Mouse (Mus musculus): ENCODE data around the gene Cd96. TPM values are rescaled to one million over a fixed set of nuclear protein-coding genes. Genes with fewer than 3 reads are reported as not detected.
"Not testable (repeated sequence)": the region's sequence is repeated elsewhere in the genome, so short reads cannot be mapped to it uniquely, and the experiment has no call there.

Cd96 gene
- polyA plus RNA-seq (2015; fragmentation: Nextera tagmentation; extraction: Ambion mirVana) = 0.21 and 0.53 TPM in 2 replicates

DNA sequence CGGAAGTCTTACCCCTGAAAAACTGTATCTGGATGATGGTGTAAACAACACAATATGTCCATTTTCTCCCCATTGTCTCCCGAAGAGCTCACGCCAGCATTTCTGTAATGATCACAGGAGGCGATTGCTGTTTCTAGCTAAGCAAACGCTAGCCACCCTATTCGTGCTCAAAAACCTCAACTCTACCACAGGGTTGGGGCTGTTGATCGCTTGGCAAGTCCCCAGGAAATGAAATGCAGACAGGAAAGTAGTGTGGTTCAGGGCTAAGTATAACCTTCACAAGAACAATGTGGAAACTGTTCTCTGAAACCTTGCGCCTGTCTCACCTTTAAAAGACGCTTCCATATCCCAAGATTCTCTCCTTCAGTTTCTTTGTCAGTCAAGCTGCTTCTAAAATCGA is at the start of gene Cd96:
Cd96 (minus strand) TSS at position 232 of the 400 bp plus-strand sequence.
- WGBS = 58% methylated on average over 10 of the region's 10 CpGs
- no peaks in the 10 kb centered on the region for H3K36me3 ChIP-seq (ENCODE audit: control insufficient read depth, insufficient read depth, low read length)
- no peak within 1 kb of the TSS for H3K9ac ChIP-seq (ENCODE audit: low read length)
- H3K9me3 ChIP-seq (ENCODE audit: control insufficient read depth, low read length) = no peaks in the 10 kb centered on the region
- no peak within 1 kb of the TSS for H3K4me3 ChIP-seq (ENCODE audit: low read length)
- H3K27ac ChIP-seq (ENCODE audit: low read length) = no peak within 1 kb of the TSS
- no peak within 1 kb of the TSS for H3K4me2 ChIP-seq (ENCODE audit: low read depth, low read length)
- no peak for ATAC-seq (ENCODE audit: low read depth)
- no peaks in the 10 kb centered on the region for H3K4me1 ChIP-seq (replicated peaks; ENCODE audit: control insufficient read depth, insufficient read depth, low read length)
- no peaks in the 10 kb centered on the region for H3K27me3 ChIP-seq (ENCODE audit: control insufficient read depth, insufficient read depth, low read depth, low read length)

DNA sequence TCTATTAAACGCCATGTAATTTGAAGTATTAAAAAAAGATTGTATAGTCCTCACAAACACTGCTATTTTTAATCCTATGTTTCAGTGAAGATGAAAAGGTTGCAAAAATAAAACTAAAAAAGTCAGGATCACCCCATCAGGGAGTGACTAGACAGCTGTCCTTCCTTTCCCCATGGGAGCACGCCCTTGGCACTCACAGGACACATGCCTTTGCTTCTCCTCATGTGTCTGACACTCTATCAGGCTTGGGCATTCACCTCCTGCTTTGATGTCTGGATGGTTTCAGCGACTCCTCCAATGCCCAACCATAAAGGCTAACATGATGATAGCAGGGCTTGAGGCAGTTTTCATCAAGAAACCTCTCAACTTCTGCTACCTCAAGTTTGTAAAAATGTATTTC is 46.9 kb upstream of the Cd96 start:
- no peak overlapping the region for H3K4me2 ChIP-seq (ENCODE audit: low read depth, low read length)
- no peaks in the 10 kb centered on the region for H3K9me3 ChIP-seq (ENCODE audit: control insufficient read depth, low read length)
- no peaks in the 10 kb centered on the region for H3K36me3 ChIP-seq (ENCODE audit: control insufficient read depth, insufficient read depth, low read length)
- 72% methylated on average over 3 of the region's 3 CpGs for WGBS
- no peak overlapping the region for H3K27ac ChIP-seq (ENCODE audit: low read length)
- no peak overlapping the region for H3K9ac ChIP-seq (ENCODE audit: low read length)
- H3K4me1 ChIP-seq (replicated peaks; ENCODE audit: control insufficient read depth, insufficient read depth, low read length) = no peaks in the 10 kb centered on the region
- no peak overlapping the region for H3K4me3 ChIP-seq (ENCODE audit: low read length)
- H3K27me3 ChIP-seq (ENCODE audit: control insufficient read depth, insufficient read depth, low read depth, low read length) = no peaks in the 10 kb centered on the region
- ATAC-seq (ENCODE audit: low read depth) = no peak

DNA sequence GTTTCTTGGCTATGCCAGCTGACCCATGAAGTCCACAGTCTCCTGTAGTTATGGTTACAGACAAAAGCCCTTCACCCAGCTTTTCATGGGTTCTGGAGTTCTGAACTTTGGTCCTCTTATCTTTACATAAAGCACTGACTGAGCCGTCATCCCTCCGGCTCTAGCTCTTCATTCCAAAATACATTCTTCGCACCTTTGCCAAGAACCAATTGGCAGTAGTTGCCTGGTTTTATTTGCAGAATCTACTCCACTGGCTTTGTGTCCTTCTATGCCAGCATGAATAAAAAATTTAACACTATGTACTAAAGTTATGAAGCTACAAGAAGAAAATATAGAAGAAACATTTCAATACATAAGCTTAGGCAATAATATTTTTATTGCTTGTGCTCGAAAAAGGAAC is 45.3 kb upstream of the Cd96 start:
- no peaks in the 10 kb centered on the region for H3K4me1 ChIP-seq (replicated peaks; ENCODE audit: control insufficient read depth, insufficient read depth, low read length)
- H3K36me3 ChIP-seq (ENCODE audit: control insufficient read depth, insufficient read depth, low read length) = no peaks in the 10 kb centered on the region
- H3K4me2 ChIP-seq (ENCODE audit: low read depth, low read length) = no peak overlapping the region
- ATAC-seq (ENCODE audit: low read depth) = no peak
- no peak overlapping the region for H3K4me3 ChIP-seq (ENCODE audit: low read length)
- H3K27ac ChIP-seq (ENCODE audit: low read length) = no peak overlapping the region
- WGBS = 47% methylated on average over 4 of the region's 4 CpGs
- H3K9ac ChIP-seq (ENCODE audit: low read length) = no peak overlapping the region
- H3K27me3 ChIP-seq (ENCODE audit: control insufficient read depth, insufficient read depth, low read depth, low read length) = no peaks in the 10 kb centered on the region
- H3K9me3 ChIP-seq (ENCODE audit: control insufficient read depth, low read length) = no peaks in the 10 kb centered on the region

DNA sequence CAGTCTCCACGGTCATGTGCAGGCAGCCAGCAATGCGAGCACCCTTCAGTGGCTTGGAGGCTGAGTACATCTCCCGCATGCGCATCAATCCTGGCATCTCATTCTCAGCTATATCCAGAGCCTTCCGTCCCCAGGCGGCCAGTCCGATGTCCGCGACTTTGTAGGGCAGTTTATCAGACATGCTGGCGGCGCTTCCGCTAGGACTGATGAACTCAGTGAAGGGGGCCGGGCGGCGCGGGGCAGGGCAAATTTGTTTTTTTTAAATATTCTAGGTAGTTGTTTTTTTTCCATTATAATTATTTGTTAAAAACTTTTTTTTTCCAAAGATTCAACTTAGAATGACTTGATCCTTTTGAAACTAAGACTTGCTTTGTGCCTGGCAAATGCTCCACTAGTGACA is 34.8 kb upstream of the Cd96 start, which contains the start of gene Gm4737:
Gm4737 (minus strand) TSS at position 246 of the 400 bp plus-strand sequence.
- not testable (repeated sequence) for H3K27ac ChIP-seq (ENCODE audit: low read length); ATAC-seq (ENCODE audit: low read depth)

DNA sequence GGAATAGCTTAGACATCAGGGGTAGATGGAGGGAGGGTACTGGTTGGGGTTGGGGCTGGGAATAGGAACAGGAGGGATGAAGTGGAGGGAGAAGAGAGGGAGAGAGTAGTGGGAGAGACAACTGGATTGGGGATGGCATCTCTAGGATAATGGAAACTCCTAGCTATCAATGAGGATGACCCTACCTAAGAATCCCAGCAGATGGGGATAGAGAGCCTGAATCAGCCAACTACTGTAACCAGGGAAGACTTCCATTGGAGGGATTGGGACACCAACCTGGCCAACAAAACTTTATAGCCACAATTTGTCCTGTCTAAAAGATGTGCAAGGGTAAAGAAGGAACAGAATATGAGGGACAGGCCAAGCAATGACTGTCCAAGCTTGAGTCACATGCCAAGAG is 31.1 kb upstream of the Cd96 start:
- no peak overlapping the region for H3K9ac ChIP-seq (ENCODE audit: low read length)
- no peaks in the 10 kb centered on the region for H3K4me1 ChIP-seq (replicated peaks; ENCODE audit: control insufficient read depth, insufficient read depth, low read length)
- H3K27ac ChIP-seq (ENCODE audit: low read length) = no peak overlapping the region
- H3K27me3 ChIP-seq (ENCODE audit: control insufficient read depth, insufficient read depth, low read depth, low read length) = no peaks in the 10 kb centered on the region
- no peak overlapping the region for H3K4me3 ChIP-seq (ENCODE audit: low read length)
- no peaks in the 10 kb centered on the region for H3K9me3 ChIP-seq (ENCODE audit: control insufficient read depth, low read length)
- ATAC-seq (ENCODE audit: low read depth) = no peak
- no peaks in the 10 kb centered on the region for H3K36me3 ChIP-seq (ENCODE audit: control insufficient read depth, insufficient read depth, low read length)
- H3K4me2 ChIP-seq (ENCODE audit: low read depth, low read length) = no peak overlapping the region

More for the DNA sequence above, 34.8 kb upstream of the Cd96 start, which contains the start of gene Gm4737:
- H3K4me3 ChIP-seq (ENCODE audit: low read length); H3K36me3 ChIP-seq (ENCODE audit: control insufficient read depth, insufficient read depth, low read length); H3K27me3 ChIP-seq (ENCODE audit: control insufficient read depth, insufficient read depth, low read depth, low read length); H3K4me1 ChIP-seq (replicated peaks; ENCODE audit: control insufficient read depth, insufficient read depth, low read length); H3K4me2 ChIP-seq (ENCODE audit: low read depth, low read length); H3K9me3 ChIP-seq (ENCODE audit: control insufficient read depth, low read length); H3K9ac ChIP-seq (ENCODE audit: low read length): not testable (repeated sequence)
- whole genome bisulfite sequencing = 98% methylated on average over 9 of the region's 16 CpGs

DNA sequence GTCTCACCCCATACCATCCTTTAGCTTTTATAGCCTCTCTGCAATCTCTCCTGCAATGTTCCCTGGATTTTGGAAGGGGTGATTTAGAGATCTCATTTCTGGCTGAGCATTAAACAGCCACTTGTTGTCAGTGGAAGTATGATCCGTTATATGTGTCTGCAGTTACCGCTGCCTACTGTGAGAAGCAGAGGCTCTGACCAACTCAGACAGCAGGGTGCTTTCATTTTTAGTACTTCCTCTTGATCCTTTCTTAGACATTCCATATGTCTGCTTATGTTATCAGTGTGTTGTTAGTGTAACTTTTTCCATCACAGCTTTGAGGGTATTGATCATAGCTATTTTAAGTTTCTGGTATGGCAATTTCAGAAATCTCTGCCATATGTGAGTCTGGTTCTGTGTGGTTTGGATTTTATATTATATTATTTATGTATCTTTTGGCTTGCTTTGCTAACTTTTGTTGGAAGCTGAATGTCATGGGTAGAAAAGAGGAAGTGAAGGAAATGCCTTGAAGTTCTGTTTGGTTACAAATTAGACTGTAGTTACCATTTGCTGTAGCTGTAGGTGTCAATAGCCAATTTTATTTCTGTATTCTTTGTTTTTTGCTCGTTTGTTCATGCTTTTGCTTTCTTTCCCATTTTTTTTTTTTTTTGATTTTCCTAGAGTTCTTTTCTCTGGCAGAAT is 28.8 kb upstream of the Cd96 start:
- Histone ChIP-seq H3K9me3 (ENCODE audit: control insufficient read depth, low read length) (no peaks in the 10 kb centered on the region), H3K4me2 (ENCODE audit: low read depth, low read length) (no peak overlapping the region), H3K4me1 (replicated peaks; ENCODE audit: control insufficient read depth, insufficient read depth, low read length) (no peaks in the 10 kb centered on the region), H3K36me3 (ENCODE audit: control insufficient read depth, insufficient read depth, low read length) (no peaks in the 10 kb centered on the region), H3K27me3 (ENCODE audit: control insufficient read depth, insufficient read depth, low read depth, low read length) (no peaks in the 10 kb centered on the region), H3K27ac (ENCODE audit: low read length) (no peak overlapping the region), H3K4me3 (ENCODE audit: low read length) (no peak overlapping the region), H3K9ac (ENCODE audit: low read length) (no peak overlapping the region)
- no peak for ATAC-seq (ENCODE audit: low read depth)
- 64% methylated on average over 3 of the region's 3 CpGs for WGBS

DNA sequence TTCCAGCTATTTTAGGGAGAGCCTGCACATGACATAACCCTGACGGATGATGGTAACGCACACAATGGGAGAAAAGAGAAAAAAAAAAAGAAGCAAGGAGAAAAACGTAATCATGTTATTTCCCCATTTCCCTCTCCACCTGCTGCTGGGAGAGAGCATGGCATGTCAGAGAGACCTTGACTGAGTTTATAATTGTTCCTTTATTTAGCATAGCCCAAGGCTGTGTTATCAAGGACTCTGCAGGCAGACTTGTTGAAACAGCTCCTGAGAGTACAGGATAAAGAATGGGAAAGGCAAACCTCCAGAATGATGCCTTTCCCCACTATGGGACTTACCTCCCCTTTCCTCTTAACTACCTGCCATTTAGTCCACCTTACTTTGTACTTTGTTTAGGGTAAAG is 26.9 kb upstream of the Cd96 start:
- Histone ChIP-seq H3K36me3 (ENCODE audit: control insufficient read depth, insufficient read depth, low read length) (no peaks in the 10 kb centered on the region), H3K4me1 (replicated peaks; ENCODE audit: control insufficient read depth, insufficient read depth, low read length) (no peaks in the 10 kb centered on the region), H3K4me2 (ENCODE audit: low read depth, low read length) (no peak overlapping the region), H3K27ac (ENCODE audit: low read length) (no peak overlapping the region), H3K4me3 (ENCODE audit: low read length) (no peak overlapping the region), H3K9me3 (ENCODE audit: control insufficient read depth, low read length) (no peaks in the 10 kb centered on the region), H3K9ac (ENCODE audit: low read length) (no peak overlapping the region), H3K27me3 (ENCODE audit: control insufficient read depth, insufficient read depth, low read depth, low read length) (no peaks in the 10 kb centered on the region)
- no peak for ATAC-seq (ENCODE audit: low read depth)
- 52% methylated on average over 3 of the region's 3 CpGs for WGBS

DNA sequence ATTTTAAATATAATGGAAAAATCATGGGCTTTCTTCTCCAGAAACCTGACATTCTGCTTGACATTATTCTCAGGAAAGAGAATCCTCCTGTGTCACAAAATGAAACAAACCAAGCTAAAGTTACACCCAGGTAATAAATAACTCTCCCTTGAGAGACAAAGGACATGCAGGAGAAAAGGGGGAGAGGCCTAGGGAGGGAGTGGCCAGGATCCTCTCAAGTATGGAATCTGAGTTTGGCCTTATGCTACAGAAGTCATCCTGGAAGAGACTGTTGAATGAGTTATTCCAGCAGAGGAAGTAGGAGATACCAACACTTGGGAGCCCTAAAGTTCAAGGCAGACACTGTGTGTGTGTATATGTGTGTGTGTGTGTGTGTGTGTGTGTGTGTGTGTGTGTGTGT is 2.2 kb upstream of the Cd96 start:
- Histone ChIP-seq H3K9me3 (ENCODE audit: control insufficient read depth, low read length) (no peaks in the 10 kb centered on the region), H3K4me3 (ENCODE audit: low read length) (no peak overlapping the region), H3K9ac (ENCODE audit: low read length) (no peak overlapping the region), H3K4me2 (ENCODE audit: low read depth, low read length) (no peak overlapping the region), H3K36me3 (ENCODE audit: control insufficient read depth, insufficient read depth, low read length) (no peaks in the 10 kb centered on the region), H3K27ac (ENCODE audit: low read length) (no peak overlapping the region), H3K4me1 (replicated peaks; ENCODE audit: control insufficient read depth, insufficient read depth, low read length) (no peaks in the 10 kb centered on the region), H3K27me3 (ENCODE audit: control insufficient read depth, insufficient read depth, low read depth, low read length) (no peaks in the 10 kb centered on the region)
- ATAC-seq (ENCODE audit: low read depth) = no peak

DNA sequence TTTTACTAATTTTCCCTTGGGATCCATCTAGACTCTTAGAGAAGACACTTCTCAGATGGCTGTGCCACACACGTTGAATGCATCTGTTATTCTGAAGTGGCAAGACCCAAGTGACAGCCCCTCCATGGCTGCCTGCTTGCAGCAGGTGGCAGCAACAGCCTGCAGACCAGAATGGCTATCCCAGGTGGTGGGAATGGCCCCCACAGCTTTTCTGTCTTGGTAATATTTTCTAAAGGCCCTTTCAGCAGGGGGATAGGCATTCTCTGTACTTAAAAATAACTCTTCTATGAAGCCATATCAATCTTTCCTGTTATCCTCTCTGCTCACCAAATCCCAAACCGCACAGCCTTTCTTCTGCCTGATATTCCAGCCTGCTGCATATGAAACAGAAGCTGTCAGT is 1.4 kb upstream of the Cd96 start:
- H3K9me3 ChIP-seq (ENCODE audit: control insufficient read depth, low read length) = no peaks in the 10 kb centered on the region
- no peak overlapping the region for H3K4me3 ChIP-seq (ENCODE audit: low read length)
- no peaks in the 10 kb centered on the region for H3K36me3 ChIP-seq (ENCODE audit: control insufficient read depth, insufficient read depth, low read length)
- WGBS = 24% methylated on average over 2 of the region's 2 CpGs
- no peak overlapping the region for H3K9ac ChIP-seq (ENCODE audit: low read length)
- H3K27ac ChIP-seq (ENCODE audit: low read length) = no peak overlapping the region
- H3K4me1 ChIP-seq (replicated peaks; ENCODE audit: control insufficient read depth, insufficient read depth, low read length) = no peaks in the 10 kb centered on the region
- no peak for ATAC-seq (ENCODE audit: low read depth)
- no peaks in the 10 kb centered on the region for H3K27me3 ChIP-seq (ENCODE audit: control insufficient read depth, insufficient read depth, low read depth, low read length)
- no peak overlapping the region for H3K4me2 ChIP-seq (ENCODE audit: low read depth, low read length)

DNA sequence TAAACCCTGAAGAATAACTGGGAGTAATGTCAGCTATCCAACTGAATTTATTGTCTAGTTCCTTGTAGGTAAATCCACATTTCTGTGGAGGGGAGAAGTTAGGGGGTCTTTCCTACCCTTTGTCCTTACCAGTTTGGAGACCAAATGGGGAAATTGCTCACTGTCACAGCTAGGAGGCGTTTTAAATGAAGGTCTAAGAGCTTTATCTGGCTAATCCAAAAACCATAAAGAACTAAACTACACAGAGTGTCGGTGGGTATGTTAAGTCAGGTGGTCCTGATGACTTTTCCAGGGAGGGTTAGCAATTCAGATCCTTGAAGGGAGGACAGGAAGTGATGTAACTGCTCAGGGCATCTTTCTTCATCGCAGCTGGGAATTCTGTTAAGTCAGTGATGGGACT is 556 bp upstream of the Cd96 start:
- 57% methylated on average over 3 of the region's 3 CpGs for WGBS
- no peaks in the 10 kb centered on the region for H3K9me3 ChIP-seq (ENCODE audit: control insufficient read depth, low read length)
- H3K4me2 ChIP-seq (ENCODE audit: low read depth, low read length) = no peak overlapping the region
- no peak overlapping the region for H3K27ac ChIP-seq (ENCODE audit: low read length)
- no peak for ATAC-seq (ENCODE audit: low read depth)
- H3K36me3 ChIP-seq (ENCODE audit: control insufficient read depth, insufficient read depth, low read length) = no peaks in the 10 kb centered on the region
- no peak overlapping the region for H3K9ac ChIP-seq (ENCODE audit: low read length)
- H3K27me3 ChIP-seq (ENCODE audit: control insufficient read depth, insufficient read depth, low read depth, low read length) = no peaks in the 10 kb centered on the region
- H3K4me3 ChIP-seq (ENCODE audit: low read length) = no peak overlapping the region
- no peaks in the 10 kb centered on the region for H3K4me1 ChIP-seq (replicated peaks; ENCODE audit: control insufficient read depth, insufficient read depth, low read length)
